Mouse (Mus musculus) heart, adult 2 months (tissue): ENCODE measurements around the gene Gnai2.

Experiments
- CTCF ChIP-seq: fragments of 200-600 bp; IDR thresholded peaks from 2 replicates; pipeline ENCODE4 v1.8.1; 2022; ENCODE audit warnings: antibody characterized with exemption, mild to moderate bottlenecking, moderate library complexity
- POLR2A ChIP-seq: fragments of 200-500 bp; IDR thresholded peaks from 2 replicates; pipeline ENCODE4 v1.6.1; 2011; ENCODE audit warnings: mild to moderate bottlenecking, low read depth, low read length, control low read depth; ENCODE audit not compliant: insufficient read depth

DNA sequence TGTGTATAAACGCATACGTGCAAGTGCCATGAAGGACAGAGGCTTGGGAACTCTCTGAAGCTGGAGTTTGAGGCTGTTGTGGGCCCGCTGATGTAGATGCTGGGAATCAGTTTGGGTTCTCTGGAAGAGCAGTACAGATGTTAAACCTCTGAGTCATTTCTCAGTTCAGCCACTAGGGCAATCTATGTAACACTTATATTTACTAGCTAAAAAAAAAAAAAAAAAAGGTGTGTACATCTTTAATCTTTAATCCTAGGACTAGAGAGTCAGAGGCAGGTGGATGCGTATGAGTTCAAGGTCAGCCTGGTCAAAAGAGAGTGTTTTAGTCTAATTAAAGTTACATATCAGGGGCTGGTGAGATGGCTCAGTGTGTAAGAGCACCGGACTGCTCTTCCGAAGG is 11.8 kb upstream of the Gnai2 start:
- TF ChIP-seq CTCF (peak; percentile 39), POLR2A (no peak)
